7 mouse cellular contexts compared by ENCODE assay signal in the genomic region with DNA sequence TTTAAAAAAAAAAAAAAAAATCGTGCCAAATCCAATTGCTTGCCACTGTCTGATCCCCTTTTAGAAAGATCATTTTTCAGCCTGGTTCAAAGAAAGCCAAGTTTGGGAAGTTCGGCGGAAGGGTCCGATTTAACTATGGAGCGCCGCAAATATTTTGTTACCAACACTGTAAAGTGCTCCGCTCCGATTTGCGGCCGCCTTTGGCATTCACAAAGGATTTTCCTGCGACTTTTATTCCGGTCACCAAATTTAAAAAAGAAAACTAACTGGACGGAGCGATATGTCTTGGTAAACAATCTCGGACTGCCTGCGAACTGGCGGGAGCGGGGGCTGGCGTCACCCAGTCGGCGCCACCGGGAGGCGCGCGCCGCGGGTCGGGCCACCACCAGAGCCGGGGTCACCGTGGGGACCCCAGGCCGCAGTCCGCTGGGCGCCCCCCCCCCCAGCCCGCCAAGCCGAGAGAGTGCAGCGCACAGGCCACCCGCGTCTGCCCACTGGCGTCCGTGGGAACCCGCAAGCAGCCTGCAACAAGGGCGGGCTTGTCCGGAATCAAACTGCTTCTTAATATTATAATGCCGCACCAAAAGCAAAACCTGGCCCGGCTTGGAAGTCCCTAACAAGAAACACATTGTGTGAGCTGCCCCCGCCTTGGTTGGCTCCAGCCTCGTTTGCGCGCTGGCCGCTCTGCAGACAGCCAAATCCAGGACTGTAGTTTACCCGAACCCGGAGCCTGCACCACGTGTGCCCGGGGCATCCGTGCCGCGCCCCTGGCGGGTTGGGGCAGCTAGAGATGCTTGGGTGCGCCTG. TPM values are rescaled to one million over a fixed set of nuclear protein-coding genes. Genes with fewer than 3 reads are reported as not detected.
DNase-seq lines count a peak whose midpoint lies in the region; ATAC-seq and TF ChIP-seq lines count a peak whose summit lies in the region.

No protein-coding gene starts in this region.

- peak; percentile 69 for DNase-seq in Muller cell, postnatal 12 days (ENCODE audit: inconsistent ontology term)
- DNase-seq in forebrain, postnatal 0 days = peak; percentile 58
- peak; percentile 61 to 84 for DNase-seq in left cerebral cortex, postnatal 10 days (ENCODE audit: extremely low spot score in 1 of 2, low spot score in 2 of 2)

- TF ChIP-seq CTCF in forebrain, postnatal 0 days (IDR thresholded peaks at IDR 0.05; ENCODE audit: low read depth) = no peak
- no peak for TF ChIP-seq CTCF in small intestine, adult 2 months (IDR thresholded peaks at IDR 0.05; ENCODE audit: extremely low read depth, insufficient read length, insufficient replicate concordance, low read depth, low read length)

- intact Hi-C loops in left cerebral cortex, postnatal 10 days (cut with DNase I) = no loop called here

- no peaks in the 10 kb centered on the region for H3K36me3 ChIP-seq in forebrain, postnatal 0 days (ENCODE audit: insufficient read depth)
- H3K36me3 ChIP-seq in hindbrain, embryonic 13.5 days = no peaks in the 10 kb centered on the region
- no peaks in the 10 kb centered on the region for H3K36me3 ChIP-seq in macrophage (ENCODE audit: inconsistent target)
- H3K36me3 ChIP-seq in small intestine, adult 2 months (ENCODE audit: control insufficient read depth, insufficient read depth, low read length) = no peaks in the 10 kb centered on the region

- no peaks in the 10 kb centered on the region for H3K9me3 ChIP-seq in forebrain, postnatal 0 days (ENCODE audit: low read length)
- no peaks in the 10 kb centered on the region for H3K9me3 ChIP-seq in hindbrain, embryonic 13.5 days

- 2% methylated on average over 55 of the region's 59 CpGs for WGBS in forebrain, postnatal 0 days
- WGBS in hindbrain, embryonic 13.5 days = under 1% methylated on average over 59 of the region's 59 CpGs
- 1% methylated on average over 59 of the region's 59 CpGs for WGBS in macrophage (ENCODE audit: missing documents)
- under 1% methylated on average over 59 of the region's 59 CpGs for WGBS in small intestine, adult 2 months

- H3K79me2 ChIP-seq in macrophage (ENCODE audit: inconsistent target) = peaks cover 7% of the 10 kb centered on the region

- peak overlapping the region; percentile 71 for H3K9ac ChIP-seq in forebrain, postnatal 0 days
- H3K9ac ChIP-seq in hindbrain, embryonic 13.5 days = peak overlapping the region; percentile 90

- H3K4me2 ChIP-seq in forebrain, postnatal 0 days (ENCODE audit: low read depth) = peak overlapping the region; percentile 95
- peak overlapping the region; percentile 95 for H3K4me2 ChIP-seq in hindbrain, embryonic 13.5 days

- peaks cover 14% of the 10 kb centered on the region for H3K4me1 ChIP-seq in brown adipose tissue, adult 24 weeks (ENCODE audit: control insufficient read depth, insufficient read depth, insufficient read length, low read length)
- peaks cover 22% of the 10 kb centered on the region for H3K4me1 ChIP-seq in forebrain, postnatal 0 days (ENCODE audit: insufficient read depth)
- H3K4me1 ChIP-seq in hindbrain, embryonic 13.5 days (replicated peaks) = peaks cover 47% of the 10 kb centered on the region
- peaks cover 10% of the 10 kb centered on the region; the same call in 1 of the 2 replicates for H3K4me1 ChIP-seq in small intestine, adult 2 months (ENCODE audit: control insufficient read depth, insufficient read depth, insufficient read length, low read length)

- no peak; the same call in 1 of the 2 replicates for TF ChIP-seq POLR2A in small intestine, adult 2 months (IDR thresholded peaks at IDR 0.05; ENCODE audit: low read depth, low read length)

- no peaks in the 10 kb centered on the region for H3K27me3 ChIP-seq in forebrain, postnatal 0 days (ENCODE audit: insufficient read depth, low read length)
- peaks cover 3% of the 10 kb centered on the region; the same call in 1 of the 2 replicates for H3K27me3 ChIP-seq in hindbrain, embryonic 13.5 days
- no peaks in the 10 kb centered on the region for H3K27me3 ChIP-seq in small intestine, adult 2 months (ENCODE audit: control insufficient read depth, insufficient read depth, low read length)

- H3K4me3 ChIP-seq in brown adipose tissue, adult 24 weeks (ENCODE audit: insufficient read depth, low read depth, low read length) = peak overlapping the region; percentile 65
- H3K4me3 ChIP-seq in forebrain, postnatal 0 days (ENCODE audit: low read depth, low read length) = peak overlapping the region; percentile 69
- H3K4me3 ChIP-seq in hindbrain, embryonic 13.5 days = peak overlapping the region; percentile 78
- peak overlapping the region; percentile 53 for H3K4me3 ChIP-seq in macrophage (ENCODE audit: inconsistent target)
- H3K4me3 ChIP-seq in small intestine, adult 2 months (ENCODE audit: low read depth, low read length) = peak overlapping the region; percentile 74

- peak overlapping the region; percentile 53 for H3K27ac ChIP-seq in brown adipose tissue, adult 24 weeks (replicated peaks; ENCODE audit: low read depth, low read length)
- H3K27ac ChIP-seq in forebrain, postnatal 0 days (ENCODE audit: low read depth, low read length) = peak overlapping the region; percentile 92
- H3K27ac ChIP-seq in hindbrain, embryonic 13.5 days = peak overlapping the region; percentile 95
- peak overlapping the region; percentile 78 for H3K27ac ChIP-seq in macrophage
- H3K27ac ChIP-seq in small intestine, adult 2 months (ENCODE audit: insufficient read depth, low read depth, low read length) = peak overlapping the region; percentile 58

- no peak for ATAC-seq in forebrain, postnatal 0 days
- ATAC-seq in hindbrain, embryonic 13.5 days (ENCODE audit: low FRiP score) = no peak

RNA-seq across cellular contexts. Expression of a gene that starts 3.7 kb away (rescaled TPM):
- polyA plus RNA-seq in brown adipose tissue, adult 24 weeks (2012; ENCODE audit: insufficient read depth, insufficient read length, missing spikeins) = 40.6 and 60.6 TPM in 2 replicates
- 239 and 261 TPM in 2 replicates for total RNA-seq in forebrain, postnatal 0 days (2014; rRNA removed)
- polyA plus RNA-seq in forebrain, postnatal 0 days (2015; fragmentation: Nextera tagmentation; extraction: Ambion mirVana) = 515 and 851 TPM in 2 replicates
- 276 and 296 TPM in 2 replicates for polyA plus RNA-seq in hindbrain, embryonic 13.5 days (2015; fragmentation: Nextera tagmentation; extraction: Ambion mirVana)
- 100 to 1,000 TPM; 160 to 186 TPM for total RNA-seq in left cerebral cortex, postnatal 10 days (2021)
- total RNA-seq in macrophage (2018; cell fraction: chromatin; rRNA removed) = 100 to 1,000 TPM in 25 of 26 experiments, 10 to 100 TPM in 1; 83.2 to 456 (median 269) TPM
- 100 to 1,000 TPM; 163 to 916 (median 449) TPM for total RNA-seq in macrophage (2018; cell fraction: cytosol; rRNA removed)
- 100 to 1,000 TPM; 117 to 702 (median 548) TPM for total RNA-seq in macrophage (2018; cell fraction: nucleus; rRNA removed)
- polyA plus RNA-seq in macrophage (2018) = 163 to 453 TPM (median 232 TPM) in 3 replicates
- polyA plus RNA-seq in small intestine, adult 2 months (2012; rRNA removed) = 42.1 and 88.2 TPM in 2 replicates
